Mouse (Mus musculus) liver, embryonic 14.5 days (tissue): Measurements from ENCODE around the gene Flvcr1.

Source experiments
- CTCF ChIP-seq: IDR thresholded peaks from 2 replicates; pipeline ENCODE4 v1.5.1; 2016; ENCODE audit warnings: antibody characterized with exemption, low read depth, control low read depth
- EP300 ChIP-seq: IDR thresholded peaks from 2 replicates; pipeline ENCODE4 v1.6.1; 2016; ENCODE audit warnings: antibody characterized with exemption, low read depth

- TF ChIP-seq EP300, result no peak
- no peak for TF ChIP-seq CTCF
Measured at GRCm38 (mm10) chr1:191064535-191064934, 38.6 kb upstream of the Flvcr1 start.
